Mouse (Mus musculus) cortical plate, adult 2 months (tissue): ENCODE results near the gene Mkln1.

Source experiments
- CTCF ChIP-seq: fragments of 200-500 bp; IDR thresholded peaks from 2 replicates; pipeline ENCODE4 v1.5.1; 2011; ENCODE audit warnings: mild to moderate bottlenecking, control low read depth, low read length; ENCODE audit not compliant: insufficient read depth; ENCODE audit errors: extremely low read depth
- POLR2A ChIP-seq: fragments of 200-500 bp; IDR thresholded peaks from 2 replicates; pipeline ENCODE4 v1.6.1; 2011; ENCODE audit warnings: mild to moderate bottlenecking, low read length, control low read depth; ENCODE audit not compliant: insufficient read depth; ENCODE audit errors: extremely low read depth

DNA sequence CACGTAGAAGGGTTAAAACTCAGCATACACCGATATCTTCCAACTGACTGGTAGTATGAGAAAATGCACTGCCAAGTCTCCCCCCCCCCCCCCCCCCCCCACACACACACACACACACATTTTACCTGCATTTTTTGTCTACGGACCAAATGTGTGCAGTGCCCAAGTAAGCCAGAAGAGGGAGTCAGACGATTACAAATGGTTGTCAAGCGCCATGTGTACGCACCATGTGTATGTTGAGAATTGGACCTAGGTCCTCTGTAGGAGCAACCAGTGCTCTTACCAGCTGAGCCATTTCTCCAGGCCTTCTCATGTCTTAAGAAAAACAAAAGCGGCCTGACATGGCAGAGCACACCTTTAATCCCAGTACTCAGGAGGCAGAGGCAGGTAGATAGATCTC lies 129.4 kb downstream of the Mkln1 start:
- peak; percentile 82 for TF ChIP-seq CTCF
- TF ChIP-seq POLR2A: no peak
